Mouse (Mus musculus): Measurements from ENCODE around the gene Rhebl1.

Gene Rhebl1

GRCm38 (mm10) chr15:98914903-98915302 lies 20.6 kb upstream of the Rhebl1 start:
- in situ Hi-C loops (cut with MboI), result no loop called here

GRCm38 (mm10) chr15:98904692-98905091 lies 10.4 kb upstream of the Rhebl1 start:
- in situ Hi-C loops (cut with MboI), result no loop called here

- in situ Hi-C loops (cut with MboI), result no loop called here
Measured at GRCm38 (mm10) chr15:98902600-98902999, 8.3 kb upstream of the Rhebl1 start.

GRCm38 (mm10) chr15:98901530-98901929 lies 7.2 kb upstream of the Rhebl1 start:
- in situ Hi-C loops (cut with MboI), result no loop called here

DNA sequence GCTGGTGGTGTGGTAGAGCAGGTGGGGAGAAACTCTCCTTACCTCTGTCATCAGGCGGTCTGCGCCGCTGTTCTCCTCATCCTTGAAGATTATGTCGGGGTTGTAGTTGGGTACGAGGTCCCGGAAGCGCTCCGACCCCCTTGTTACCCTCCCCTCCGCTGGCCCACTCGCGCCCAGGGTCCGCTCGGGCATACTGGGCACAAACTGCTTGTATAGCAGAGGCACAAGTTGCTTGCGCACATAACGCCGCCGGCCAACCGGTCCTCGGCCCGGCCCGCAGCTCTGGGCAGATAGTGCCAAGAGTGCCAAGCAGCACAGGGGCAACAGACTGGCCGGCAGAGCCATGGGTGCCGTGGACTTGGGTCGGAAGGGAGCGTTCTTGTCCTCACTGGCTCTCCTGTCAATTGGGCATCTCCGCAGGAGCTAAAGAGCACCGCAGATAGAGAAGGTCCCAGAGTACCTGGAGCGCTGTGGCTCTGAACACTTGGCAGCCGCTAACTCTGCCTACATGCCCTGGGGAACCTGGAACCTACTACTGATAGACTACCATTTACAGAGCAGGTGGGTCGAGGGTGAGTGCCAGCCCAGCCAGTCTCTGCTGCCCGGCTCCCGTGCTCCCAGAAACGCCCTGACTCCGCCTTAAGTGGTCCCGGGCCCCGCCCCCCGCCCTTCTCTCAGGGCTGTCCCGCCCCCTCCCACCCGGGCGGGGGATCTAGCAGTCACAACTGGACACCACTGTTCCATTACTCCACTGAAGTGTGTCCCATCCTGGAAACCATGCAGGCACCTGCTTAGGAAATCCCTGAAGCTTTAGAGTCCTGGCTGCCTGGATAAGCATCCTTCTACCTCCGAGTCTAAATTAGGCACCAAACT lies 3.8 kb upstream of the Rhebl1 start, which contains the start of gene Dhh:
TSS of gene Dhh (minus strand) at position 613 of the 873 bp plus-strand sequence.
- in situ Hi-C loops (cut with MboI), result no loop called here

DNA sequence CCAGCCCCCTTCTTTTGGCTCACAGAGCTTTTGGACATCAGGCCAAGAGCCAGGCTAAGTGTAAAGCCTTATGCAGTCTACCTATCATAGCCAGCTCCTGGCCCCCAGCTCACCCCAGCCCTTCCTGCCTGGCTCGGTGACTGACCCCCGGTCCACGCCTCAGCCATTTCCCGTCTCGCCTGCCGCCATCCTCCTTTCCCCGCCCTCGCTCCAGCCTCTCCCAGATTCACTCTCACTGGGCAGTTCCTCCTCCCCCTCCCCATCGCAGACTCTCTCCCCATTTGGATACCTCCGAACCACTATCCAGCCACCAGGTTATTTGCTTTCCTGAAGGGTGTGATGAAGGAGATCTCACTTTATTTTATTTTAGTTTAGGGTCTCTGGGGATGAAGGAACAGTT lies 3.2 kb upstream of the Rhebl1 start:
- in situ Hi-C loops (cut with MboI), result no loop called here

DNA sequence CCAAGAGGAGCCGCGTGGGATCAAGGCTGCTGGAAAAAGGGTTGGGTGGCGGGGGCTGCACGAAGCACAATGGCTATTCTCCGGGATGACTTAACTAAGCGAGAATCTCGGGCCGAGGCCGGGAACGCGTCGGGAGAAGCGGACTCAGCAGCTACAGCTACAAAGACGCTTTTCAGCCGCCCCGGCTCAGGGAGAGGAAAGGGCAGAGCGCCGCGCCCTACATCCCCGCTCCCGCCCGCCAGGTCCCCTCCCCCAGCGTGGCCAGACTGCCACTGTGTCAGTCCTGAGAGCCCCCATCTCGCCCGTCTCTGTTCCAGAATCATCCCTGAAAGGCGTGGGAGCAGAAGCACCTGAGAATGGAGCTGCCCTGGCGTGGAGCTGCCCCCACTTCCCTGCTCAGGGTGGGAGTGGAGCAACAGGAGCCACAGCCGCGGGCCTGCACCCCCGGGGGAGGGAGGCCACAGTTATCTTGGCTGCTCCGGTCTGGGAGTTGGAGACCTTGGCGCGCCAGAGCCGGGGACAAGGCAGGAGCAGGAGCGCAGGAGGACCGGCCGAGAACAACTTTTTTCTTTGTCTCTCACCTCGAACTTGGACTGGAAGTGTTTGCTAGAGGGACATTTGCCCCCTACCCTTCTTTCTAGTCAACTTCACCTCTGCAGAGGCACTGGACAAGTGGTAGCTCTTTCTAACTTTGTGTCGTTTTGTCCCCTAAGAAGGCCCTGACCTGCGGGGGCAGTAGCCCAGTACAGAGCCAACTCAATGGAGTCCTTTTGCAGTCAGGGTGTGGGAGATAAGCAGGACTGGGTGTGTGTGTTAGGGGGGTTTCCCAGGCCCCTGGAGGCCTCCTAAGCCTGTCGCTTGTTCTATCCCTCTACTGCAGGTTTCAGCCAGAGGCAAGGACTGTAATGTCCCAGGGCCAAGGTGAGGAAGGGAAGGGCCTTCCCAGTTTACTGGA lies 1.6 kb upstream of the Rhebl1 start:
- in situ Hi-C loops (cut with MboI), result no loop called here

- in situ Hi-C loops (cut with MboI), result no loop called here
Measured at GRCm38 (mm10) chr15:98894746-98895634, 650 bp upstream of the Rhebl1 start.

- in situ Hi-C loops (cut with MboI), result no loop called here
Measured at GRCm38 (mm10) chr15:98893036-98893435, 1.3 kb downstream of the Rhebl1 start.

GRCm38 (mm10) chr15:98891907-98892606 lies 2.3 kb downstream of the Rhebl1 start:
- in situ Hi-C loops (cut with MboI), result no loop called here

- in situ Hi-C loops (cut with MboI), result no loop called here
Measured at GRCm38 (mm10) chr15:98891198-98891742, 3.1 kb downstream of the Rhebl1 start.

GRCm38 (mm10) chr15:98887526-98887925 lies 6.8 kb downstream of the Rhebl1 start:
- in situ Hi-C loops (cut with MboI), result no loop called here

- in situ Hi-C loops (cut with MboI), result no loop called here
Measured at GRCm38 (mm10) chr15:98886667-98887387, 7.5 kb downstream of the Rhebl1 start.

DNA sequence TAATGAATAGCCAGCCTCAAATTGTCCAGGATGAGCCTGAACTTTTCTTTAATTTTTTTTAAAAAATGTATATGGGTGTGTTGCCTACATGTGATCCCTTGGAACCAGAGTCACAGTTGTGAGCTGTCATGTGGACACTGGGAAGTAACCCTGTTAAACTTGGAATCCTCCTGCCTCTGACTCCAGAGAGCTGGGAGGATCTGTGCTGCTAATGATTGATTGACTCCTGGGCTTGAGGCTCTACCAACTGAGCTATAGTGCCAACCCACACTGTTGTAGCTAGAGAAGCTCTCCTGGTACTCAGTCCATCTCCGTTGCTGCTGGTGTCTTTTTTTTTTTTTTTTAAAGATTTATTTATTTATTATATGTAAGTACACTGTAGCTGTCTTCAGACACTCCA lies 10.2 kb downstream of the Rhebl1 start:
- in situ Hi-C loops (cut with MboI), result loop anchor here (5.0 kb wide), 1 partner anchor 108 kb away; no protein-coding TSS in a partner anchor

DNA sequence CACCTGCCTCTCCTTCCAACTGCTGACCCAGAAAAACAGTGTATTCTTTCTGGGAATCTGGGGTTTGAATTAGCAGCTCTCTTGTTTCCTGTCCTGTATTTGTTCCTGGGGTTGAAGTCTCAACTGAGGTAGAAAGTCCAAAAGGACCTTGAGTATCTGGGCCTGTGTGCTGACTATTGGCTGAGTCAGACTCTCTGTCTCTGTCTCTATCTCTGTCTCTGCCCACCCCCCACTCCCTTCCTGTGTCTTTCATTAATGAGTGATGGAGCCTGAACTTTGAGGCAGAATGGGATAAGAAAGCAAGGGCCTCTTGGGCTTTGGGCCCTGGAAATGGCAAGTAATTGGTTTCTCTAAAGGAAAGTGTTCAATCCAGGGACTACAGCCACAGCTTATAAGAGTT lies 10.7 kb downstream of the Rhebl1 start:
- in situ Hi-C loops (cut with MboI), result loop anchor here (5.0 kb wide), 1 partner anchor 109 kb away; no protein-coding TSS in a partner anchor

DNA sequence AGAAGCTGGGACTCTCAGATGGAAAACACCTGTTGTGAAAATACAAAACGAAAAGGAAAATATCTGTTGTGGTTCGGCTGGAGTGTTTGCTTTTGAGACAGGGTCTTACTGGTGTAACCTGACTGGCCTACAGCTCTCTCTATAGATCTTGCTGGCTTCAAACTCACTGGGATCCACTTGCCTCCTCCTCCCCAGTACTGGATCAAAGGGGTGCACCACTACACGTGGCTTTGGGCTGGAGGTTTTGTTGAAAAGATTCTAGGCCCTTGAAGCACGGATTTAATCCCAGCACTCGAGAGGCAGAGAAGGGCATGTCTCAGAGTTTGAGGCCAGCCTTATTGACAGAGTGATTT lies 12.7 kb downstream of the Rhebl1 start:
- in situ Hi-C loops (cut with MboI), result loop anchor here (5.0 kb wide), 1 partner anchor 111 kb away; no protein-coding TSS in a partner anchor

- in situ Hi-C loops (cut with MboI), result loop anchor here (5.0 kb wide), 1 partner anchor 111 kb away; no protein-coding TSS in a partner anchor
Measured at GRCm38 (mm10) chr15:98880978-98881655, 13.2 kb downstream of the Rhebl1 start.

DNA sequence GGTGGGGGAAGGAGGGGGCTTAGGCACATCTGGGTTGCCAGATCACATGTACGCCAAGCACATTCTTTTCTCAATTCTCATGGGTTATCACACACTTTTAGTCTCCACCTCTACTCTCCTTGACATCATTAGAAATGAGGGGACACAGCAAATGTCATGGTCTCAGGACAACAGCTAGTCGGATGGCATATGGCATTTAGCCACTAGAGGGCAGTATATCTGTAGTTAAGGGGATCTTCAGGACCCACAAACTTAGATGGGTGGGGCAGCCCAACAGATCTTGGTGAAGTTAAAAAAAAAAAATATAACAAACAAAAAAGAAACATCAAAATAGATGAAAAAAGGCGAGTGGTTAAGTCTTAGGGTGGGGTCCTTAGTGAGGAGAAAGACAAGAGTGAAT lies 17.0 kb downstream of the Rhebl1 start:
- in situ Hi-C loops (cut with MboI), result no loop called here

Measured in mature B cell (primary cell).